Mouse (Mus musculus) stomach, embryonic 16.5 days (tissue): ENCODE measurements around the gene Pip4k2c. TPM values are rescaled to one million over a fixed set of nuclear protein-coding genes. Genes with fewer than 3 reads are reported as not detected.

Experiments used
- ATAC-seq: fragments of 200-750 bp; cut with Nextera tagmentation; 2 replicates; pipeline ENCODE4 v1.8.0; 2017; ENCODE audit warnings: moderate number of reproducible peaks, moderate TSS enrichment; ENCODE audit not compliant: insufficient read depth, low FRiP score
- H3K27ac ChIP-seq: fragments of 300-500 bp; sonication (generic); 2 replicates; pipeline ENCODE4 v1.5.1; 2014; ENCODE audit warnings: low read length
- H3K27me3 ChIP-seq: fragments of 300-500 bp; sonication (generic); 2 replicates; pipeline ENCODE4 v1.6.1; 2014; ENCODE audit warnings: low read length, control low read depth, mixed read lengths; ENCODE audit not compliant: control insufficient read depth, insufficient read depth
- H3K36me3 ChIP-seq: fragments of 300-500 bp; sonication (generic); 2 replicates; pipeline ENCODE4 v1.6.1; 2014; ENCODE audit warnings: low read length; ENCODE audit not compliant: control insufficient read depth, insufficient read depth
- H3K4me1 ChIP-seq: fragments of 300-500 bp; sonication (generic); 2 replicates; pipeline ENCODE4 v1.6.1; 2014; ENCODE audit warnings: low read length, control low read depth, mixed read lengths; ENCODE audit not compliant: control insufficient read depth, insufficient read depth
- H3K4me2 ChIP-seq: fragments of 300-500 bp; sonication (generic); 2 replicates; pipeline ENCODE4 v1.6.1; 2014; ENCODE audit warnings: low read depth, low read length, mixed read lengths
- H3K4me3 ChIP-seq: fragments of 300-500 bp; sonication (generic); replicated peaks from 2 replicates; pipeline ENCODE4 v1.5.1; 2014; ENCODE audit warnings: mild to moderate bottlenecking, low read length
- H3K9ac ChIP-seq: fragments of 300-500 bp; sonication (generic); 2 replicates; pipeline ENCODE4 v1.6.1; 2014; ENCODE audit warnings: low read length
- H3K9me3 ChIP-seq: fragments of 300-500 bp; sonication (generic); replicated peaks from 2 replicates; pipeline ENCODE4 v1.6.1; 2016; ENCODE audit warnings: low read length, control low read depth; ENCODE audit not compliant: control insufficient read depth
- WGBS: fragments of 180-500 bp; shearing (Covaris S2); extraction: QIAGEN DNeasy Blood & Tissue Kit; methylation state at CpG from one replicate; pipeline ENCODE4 v1.1.7; 2014; 5-methylcytosine and 5-hydroxymethylcytosine counted together
- polyA plus RNA-seq: library from polyadenylated mRNA; unstranded; fragments of >200 nt; fragmentation: Nextera tagmentation; extraction: Ambion mirVana; gene quantifications from 2 replicates; pipeline ENCODE4 v1.2.1, GENCODE M21; 2015

Gene Pip4k2c
- polyA plus RNA-seq, 1 experiment from 2014 or later = 33.5 TPM

GRCm38 (mm10) chr10:127173148-127174065 lies 38.0 kb downstream of the Pip4k2c start:
- Histone ChIP-seq H3K9ac (no peak overlapping the region), H3K36me3 (no peaks in the 10 kb centered on the region), H3K4me2 (no peak overlapping the region), H3K4me1 (peaks cover 21% of the 10 kb centered on the region), H3K27ac (no peak overlapping the region), H3K27me3 (peaks cover 27% of the 10 kb centered on the region), H3K9me3 (no peaks in the 10 kb centered on the region), H3K4me3 (no peak overlapping the region)
- ATAC-seq = no peak
- 78% methylated on average over 16 of the region's 16 CpGs for WGBS

DNA sequence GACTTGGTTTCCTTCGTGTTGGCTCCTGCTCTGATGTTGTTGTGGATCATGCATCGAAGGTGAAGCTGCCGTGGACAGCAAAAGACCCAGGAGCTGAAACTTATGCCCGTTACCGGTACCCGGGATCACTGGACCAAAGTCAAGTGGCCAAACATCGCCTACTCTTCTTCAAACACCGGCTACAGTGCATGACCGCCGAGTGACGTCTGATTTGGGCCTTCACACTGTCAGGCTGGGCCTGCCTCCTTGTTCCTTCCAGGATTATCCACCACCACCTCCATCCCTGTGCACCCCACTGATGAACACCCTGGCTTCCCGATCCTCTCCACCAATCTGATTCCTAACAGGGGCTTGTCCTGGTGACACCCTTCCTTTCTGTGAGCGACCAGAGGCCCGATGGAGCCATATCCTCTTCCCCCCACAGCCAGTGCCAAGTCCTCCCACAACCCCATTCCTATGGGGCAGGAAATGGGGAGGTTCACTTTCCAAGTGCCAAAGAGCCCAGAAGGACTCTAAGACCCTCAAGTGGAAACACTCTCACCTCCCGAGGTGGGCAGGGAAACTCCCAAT lies 39.7 kb downstream of the Pip4k2c start:
- Histone ChIP-seq H3K4me2 (no peak overlapping the region), H3K9ac (no peak overlapping the region), H3K9me3 (no peaks in the 10 kb centered on the region), H3K4me1 (peaks cover 18% of the 10 kb centered on the region), H3K27me3 (peaks cover 35% of the 10 kb centered on the region), H3K4me3 (no peak overlapping the region), H3K27ac (no peak overlapping the region), H3K36me3 (no peaks in the 10 kb centered on the region)
- WGBS = 82% methylated on average over 15 of the region's 15 CpGs
- no peak for ATAC-seq

- Histone ChIP-seq H3K9ac (peak overlapping the region; percentile 28; the same call in 1 of the 2 replicates), H3K4me2 (peak overlapping the region; percentile 69), H3K27ac (no peak overlapping the region), H3K4me3 (peak overlapping the region; percentile 42), H3K4me1 (peaks cover 18% of the 10 kb centered on the region), H3K36me3 (no peaks in the 10 kb centered on the region), H3K27me3 (peaks cover 39% of the 10 kb centered on the region), H3K9me3 (no peaks in the 10 kb centered on the region)
- ATAC-seq = peak; percentile 66
- 2% methylated on average over 28 of the region's 29 CpGs for WGBS
Observed at GRCm38 (mm10) chr10:127170837-127171272, 40.5 kb downstream of the Pip4k2c start.

- Histone ChIP-seq H3K4me1 (peaks cover 24% of the 10 kb centered on the region), H3K27ac (no peak overlapping the region), H3K9me3 (no peaks in the 10 kb centered on the region), H3K4me3 (peak overlapping the region; percentile 42), H3K9ac (no peak overlapping the region), H3K27me3 (peaks cover 39% of the 10 kb centered on the region), H3K36me3 (no peaks in the 10 kb centered on the region), H3K4me2 (peak overlapping the region; percentile 69)
- ATAC-seq = no peak
- WGBS = 10% methylated on average over 22 of the region's 22 CpGs
Observed at GRCm38 (mm10) chr10:127170002-127170401, 41.4 kb downstream of the Pip4k2c start.

DNA sequence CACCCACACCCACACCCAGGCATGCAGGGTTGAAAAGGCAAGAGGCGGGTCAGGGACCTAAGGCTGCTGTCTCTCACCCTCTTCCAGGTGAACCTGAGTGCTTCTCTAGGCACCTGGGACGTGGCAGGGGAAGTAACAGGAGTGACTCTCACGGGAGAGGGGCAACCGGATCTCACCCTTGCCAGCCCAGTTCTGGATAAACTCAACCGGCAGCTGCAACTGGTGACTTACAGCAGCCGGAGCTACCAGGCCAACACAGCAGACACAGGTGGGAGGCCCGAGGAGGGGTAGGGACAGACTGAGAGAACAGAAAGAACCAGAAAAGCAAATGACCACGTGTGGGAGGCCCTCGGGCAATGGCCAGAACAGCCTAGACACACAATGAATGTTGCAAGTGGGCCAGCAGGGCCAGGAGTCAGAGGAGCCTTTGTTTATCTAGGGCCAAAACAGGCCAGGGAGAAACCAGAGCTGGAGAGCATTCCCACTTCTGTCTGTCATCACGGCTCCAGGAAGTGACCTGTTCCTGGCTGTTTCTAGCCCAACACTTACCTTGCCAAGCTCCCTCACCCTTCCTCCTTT lies 43.7 kb downstream of the Pip4k2c start:
- Histone ChIP-seq H3K27me3 (peaks cover 39% of the 10 kb centered on the region), H3K4me1 (peaks cover 29% of the 10 kb centered on the region), H3K27ac (peak overlapping the region; percentile 86), H3K9ac (peak overlapping the region; percentile 86; the same call in 1 of the 2 replicates), H3K4me3 (peak overlapping the region; percentile 59), H3K4me2 (peak overlapping the region; percentile 100), H3K9me3 (no peaks in the 10 kb centered on the region), H3K36me3 (no peaks in the 10 kb centered on the region)
- WGBS = 33% methylated on average over 10 of the region's 10 CpGs
- ATAC-seq = no peak

- Histone ChIP-seq H3K4me2 (peak overlapping the region; percentile 100), H3K27me3 (peaks cover 39% of the 10 kb centered on the region), H3K27ac (peak overlapping the region; percentile 86), H3K9ac (peak overlapping the region; percentile 86), H3K36me3 (no peaks in the 10 kb centered on the region), H3K4me3 (peak overlapping the region; percentile 59), H3K4me1 (peaks cover 29% of the 10 kb centered on the region), H3K9me3 (no peaks in the 10 kb centered on the region)
- no peak for ATAC-seq
- 25% methylated on average over 15 of the region's 15 CpGs for WGBS
Observed at GRCm38 (mm10) chr10:127166771-127167613, 44.4 kb downstream of the Pip4k2c start.

- peak overlapping the region; percentile 86 for H3K9ac ChIP-seq
- H3K4me3 ChIP-seq = peak overlapping the region; percentile 59
- 7% methylated on average over 11 of the region's 11 CpGs for WGBS
- peak overlapping the region; percentile 86 for H3K27ac ChIP-seq
- no peaks in the 10 kb centered on the region for H3K36me3 ChIP-seq
- H3K4me2 ChIP-seq = peak overlapping the region; percentile 100
- peaks cover 39% of the 10 kb centered on the region for H3K27me3 ChIP-seq
- ATAC-seq = no peak
- H3K4me1 ChIP-seq = peaks cover 29% of the 10 kb centered on the region
- H3K9me3 ChIP-seq = no peaks in the 10 kb centered on the region
Observed at GRCm38 (mm10) chr10:127166404-127166715, 45.0 kb downstream of the Pip4k2c start.

DNA sequence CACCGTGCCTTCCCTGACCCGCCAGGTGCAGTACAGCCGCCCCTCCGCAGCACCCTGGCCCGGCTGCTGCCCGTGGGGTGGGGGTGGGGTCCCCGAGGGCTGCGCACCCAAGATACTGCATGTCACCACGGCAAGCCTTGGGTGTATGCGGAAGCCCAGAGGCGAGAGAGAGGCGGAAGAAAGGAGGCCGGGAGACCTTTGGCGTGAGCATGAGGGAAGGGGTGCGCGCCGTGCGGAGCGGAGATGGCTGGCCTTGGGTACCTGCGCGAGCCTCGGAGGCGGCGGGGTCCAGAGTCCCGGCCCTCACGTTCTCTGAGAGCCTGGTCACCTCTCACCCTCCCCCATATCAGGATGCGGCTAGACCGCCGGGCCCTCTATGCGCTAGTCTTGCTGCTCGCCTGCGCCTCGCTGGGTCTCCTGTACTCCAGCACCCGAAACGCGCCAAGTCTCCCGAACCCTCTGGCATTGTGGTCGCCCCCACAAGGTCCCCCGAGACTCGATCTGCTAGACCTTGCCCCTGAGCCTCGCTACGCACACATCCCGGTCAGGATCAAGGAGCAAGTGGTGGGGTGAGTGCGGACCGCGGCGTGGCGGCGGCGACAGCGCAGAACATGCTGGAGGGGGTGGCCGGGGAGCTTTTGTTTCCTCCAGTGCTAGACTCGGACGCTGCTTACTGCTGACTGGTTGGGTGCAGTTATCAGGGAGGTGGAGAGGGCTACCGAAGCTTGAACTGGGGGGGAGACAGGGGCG lies 45.6 kb downstream of the Pip4k2c start:
- Histone ChIP-seq H3K36me3 (no peaks in the 10 kb centered on the region), H3K9ac (peak overlapping the region; percentile 86), H3K27me3 (peaks cover 39% of the 10 kb centered on the region), H3K4me2 (peak overlapping the region; percentile 100), H3K27ac (peak overlapping the region; percentile 86), H3K9me3 (no peaks in the 10 kb centered on the region), H3K4me3 (peak overlapping the region; percentile 59), H3K4me1 (peaks cover 26% of the 10 kb centered on the region)
- peak; percentile 46 for ATAC-seq
- under 1% methylated on average over 56 of the region's 56 CpGs for WGBS
